Mouse (Mus musculus) lung, postnatal 0 days (tissue): Measurements from ENCODE around the gene Egln2.

Experiments used
- CTCF ChIP-seq: IDR thresholded peaks from 2 replicates; pipeline ENCODE4 v1.5.1; 2016; ENCODE audit warnings: antibody characterized with exemption, mild to moderate bottlenecking
- EP300 ChIP-seq: IDR thresholded peaks from 2 replicates; pipeline ENCODE4 v1.6.1; 2016; ENCODE audit warnings: antibody characterized with exemption, mild to moderate bottlenecking, control low read depth

DNA sequence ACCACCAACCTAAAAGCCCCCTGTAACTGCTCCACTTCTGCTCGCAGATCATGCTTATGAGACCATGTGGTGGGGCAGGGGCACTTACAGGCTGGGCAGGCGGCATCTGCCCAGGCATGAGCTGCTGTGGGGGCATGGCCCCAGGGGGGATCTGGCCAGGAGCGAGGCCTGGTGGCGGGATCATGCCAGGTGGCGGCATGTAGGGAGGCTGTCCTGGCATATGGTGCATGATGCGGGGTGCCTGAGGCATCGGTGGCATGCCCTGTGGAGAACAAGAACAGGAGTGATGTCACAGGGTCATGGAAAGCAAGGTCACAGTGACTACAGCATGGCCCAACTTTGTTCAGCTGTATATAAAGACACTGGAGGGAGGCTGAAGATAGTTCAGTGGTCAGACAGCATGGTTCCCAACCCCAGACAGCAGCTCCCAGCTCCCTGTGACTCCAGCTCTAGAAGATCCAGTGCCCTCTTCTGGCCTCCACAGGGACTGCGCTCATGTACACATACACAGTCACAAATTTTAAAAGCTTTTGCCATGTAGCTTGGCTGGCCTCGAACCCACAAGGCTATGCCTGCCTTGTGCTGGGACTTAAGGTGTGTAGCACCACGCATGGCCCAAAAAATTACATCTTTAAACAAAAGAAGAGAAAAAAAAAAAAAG lies 22.8 kb upstream of the Egln2 start:
- TF ChIP-seq CTCF: peak; percentile 47
- TF ChIP-seq EP300: no peak
